Mouse (Mus musculus) adrenal gland (tissue): ENCODE results near the gene Lamb1.

Experiments used
- intact Hi-C: fragments of 180-260 bp; cut with DNase I; formaldehyde crosslinking; loops from one replicate; pipeline ENCODE4 v1.15.1; 2025

Lamb1 gene

GRCm38 (mm10) chr12:31282241-31282640, 17.2 kb downstream of the Lamb1 start:
- intact Hi-C loops: loop anchor here (5.0 kb wide), 1 partner anchor 120 kb away; no protein-coding TSS in a partner anchor

GRCm38 (mm10) chr12:31283131-31283530, 18.1 kb downstream of the Lamb1 start:
- intact Hi-C loops: loop anchor here (5.0 kb wide), 1 partner anchor 121 kb away; no protein-coding TSS in a partner anchor

GRCm38 (mm10) chr12:31283617-31284136, 18.6 kb downstream of the Lamb1 start:
- intact Hi-C loops: loop anchor here (5.0 kb wide), 1 partner anchor 121 kb away; no protein-coding TSS in a partner anchor

GRCm38 (mm10) chr12:31289046-31289445, 24.0 kb downstream of the Lamb1 start:
- intact Hi-C loops: no loop called here

GRCm38 (mm10) chr12:31290951-31291350, 25.9 kb downstream of the Lamb1 start:
- intact Hi-C loops: no loop called here

GRCm38 (mm10) chr12:31293361-31294142, 28.5 kb downstream of the Lamb1 start:
- intact Hi-C loops: no loop called here

- intact Hi-C loops: no loop called here
Measured at GRCm38 (mm10) chr12:31294526-31294925, 29.5 kb downstream of the Lamb1 start.

- intact Hi-C loops: no loop called here
Measured at GRCm38 (mm10) chr12:31294996-31295395, 30.0 kb downstream of the Lamb1 start.

GRCm38 (mm10) chr12:31295505-31295904, 30.5 kb downstream of the Lamb1 start:
- intact Hi-C loops: no loop called here

GRCm38 (mm10) chr12:31296097-31296496, 31.1 kb downstream of the Lamb1 start:
- intact Hi-C loops: no loop called here

GRCm38 (mm10) chr12:31298122-31298521, 33.1 kb downstream of the Lamb1 start:
- intact Hi-C loops: no loop called here

- intact Hi-C loops: no loop called here
Measured at GRCm38 (mm10) chr12:31298530-31298929, 33.5 kb downstream of the Lamb1 start.

GRCm38 (mm10) chr12:31299126-31299525, 34.1 kb downstream of the Lamb1 start:
- intact Hi-C loops: no loop called here

GRCm38 (mm10) chr12:31299676-31300197, 34.7 kb downstream of the Lamb1 start:
- intact Hi-C loops: no loop called here

GRCm38 (mm10) chr12:31300276-31300675, 35.2 kb downstream of the Lamb1 start:
- intact Hi-C loops: no loop called here

- intact Hi-C loops: no loop called here
Measured at GRCm38 (mm10) chr12:31302266-31302665, 37.2 kb downstream of the Lamb1 start.

GRCm38 (mm10) chr12:31302766-31303511, 37.9 kb downstream of the Lamb1 start:
- intact Hi-C loops: no loop called here

- intact Hi-C loops: no loop called here
Measured at GRCm38 (mm10) chr12:31306075-31306675, 41.1 kb downstream of the Lamb1 start.

GRCm38 (mm10) chr12:31307011-31307410, 42.0 kb downstream of the Lamb1 start:
- intact Hi-C loops: no loop called here

- intact Hi-C loops: no loop called here
Measured at GRCm38 (mm10) chr12:31307756-31308155, 42.7 kb downstream of the Lamb1 start.

- intact Hi-C loops: no loop called here
Measured at GRCm38 (mm10) chr12:31310687-31311086, 45.7 kb downstream of the Lamb1 start.
